Mouse (Mus musculus) naive thymus-derived CD4-positive, alpha-beta T cell, adult 2 months (primary cell): ENCODE results near the gene Lage3.
"Not testable (repeated sequence)": the region's sequence is repeated elsewhere in the genome, so short reads cannot be mapped to it uniquely, and the experiment has no call there.

ENCODE experiments used
- DNase-seq: peaks from one replicate; pipeline ENCODE4 v3.0.0-alpha.2; 2011; ENCODE audit warnings: low read depth

Lage3 gene

DNA sequence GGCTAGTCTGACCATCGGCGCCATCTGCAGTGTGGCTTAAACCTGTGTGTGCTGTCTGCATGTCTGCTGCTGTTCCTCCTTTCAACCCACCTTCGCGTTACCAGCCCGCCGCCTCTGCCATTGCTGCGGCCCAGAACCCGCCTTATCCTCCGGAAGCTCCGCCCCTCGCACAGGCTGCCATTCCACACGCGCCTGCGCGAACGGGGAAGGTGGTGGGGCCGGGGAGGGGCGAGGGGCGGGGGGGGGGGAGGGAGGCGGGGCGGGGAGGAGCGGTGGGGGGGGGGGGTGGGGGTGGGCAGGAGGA, at the start of gene Lage3:
TSS of gene Lage3 (minus strand) at position 152 of the 304 bp plus-strand sequence.
- DNase-seq, result peak; percentile 84

DNA sequence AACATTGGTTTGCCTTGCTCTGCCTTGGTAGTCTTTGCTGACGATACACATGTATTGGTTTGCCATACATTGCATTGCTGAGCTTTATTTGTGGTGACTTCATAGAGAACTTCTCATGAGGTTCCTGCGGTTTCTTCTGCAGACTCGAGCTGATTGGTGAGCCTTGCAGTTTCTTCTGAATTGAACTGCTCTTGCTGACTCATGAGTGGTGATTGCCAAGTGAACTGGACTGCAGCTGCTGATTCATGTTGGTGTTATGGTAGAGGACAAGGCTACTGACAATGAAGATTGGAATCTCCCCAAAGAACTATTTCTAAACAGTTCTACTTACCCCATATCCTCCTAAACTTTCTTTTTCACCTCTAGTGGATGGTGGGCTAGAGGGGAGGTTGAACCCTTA, 46.7 kb upstream of the Lage3 start:
- DNase-seq, result no peak

DNA sequence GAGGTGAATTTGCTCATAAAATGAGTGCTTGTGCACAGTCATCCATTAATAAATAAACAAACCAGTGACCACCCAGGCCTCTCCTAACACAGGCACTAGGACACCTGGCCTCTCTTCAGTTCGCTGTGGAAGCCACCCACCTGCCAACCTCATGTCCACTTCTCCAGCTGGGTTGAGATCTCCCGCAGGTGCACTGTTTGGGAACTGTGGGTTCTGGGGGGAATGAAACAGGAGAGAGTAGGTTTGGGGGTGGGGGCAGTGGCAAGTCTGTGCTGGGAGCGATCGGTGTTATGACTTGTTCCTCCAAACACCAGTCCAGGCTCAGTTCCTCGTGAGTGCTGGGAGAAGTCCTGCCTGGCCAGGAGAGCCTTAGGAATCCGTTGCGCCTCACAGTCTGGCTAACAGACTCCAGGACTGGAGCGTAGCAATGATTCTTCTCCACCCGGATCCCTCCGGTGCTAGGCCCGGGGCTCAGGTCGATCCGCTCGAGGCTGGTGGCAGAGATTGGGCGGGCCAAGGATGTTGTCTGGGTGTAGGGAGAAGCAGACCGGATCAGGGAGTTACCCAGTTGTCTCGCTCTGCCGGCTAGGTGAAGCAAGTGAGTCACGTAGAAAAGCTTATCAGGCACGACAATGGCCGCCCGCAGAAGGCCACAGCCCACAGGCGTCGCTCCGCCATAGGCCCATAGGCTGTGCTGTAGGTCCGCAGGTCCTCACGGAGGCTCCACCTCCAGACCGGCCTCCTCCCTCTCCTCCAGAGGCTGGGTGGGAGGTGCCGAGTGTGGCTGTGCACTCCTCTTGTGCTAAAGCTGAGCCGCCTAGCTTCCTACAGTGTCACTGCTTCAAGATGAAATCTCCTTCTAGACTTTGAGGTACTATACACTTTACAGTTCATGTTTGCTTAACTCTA, 39.4 kb upstream of the Lage3 start, which contains the start of the genes Fam3a and Ikbkg:
TSS of gene Fam3a (minus strand) at position 738 of the 909 bp plus-strand sequence.
TSS of gene Ikbkg (plus strand) at position 756 of the 909 bp plus-strand sequence.
- peak; percentile 91 for DNase-seq

DNA sequence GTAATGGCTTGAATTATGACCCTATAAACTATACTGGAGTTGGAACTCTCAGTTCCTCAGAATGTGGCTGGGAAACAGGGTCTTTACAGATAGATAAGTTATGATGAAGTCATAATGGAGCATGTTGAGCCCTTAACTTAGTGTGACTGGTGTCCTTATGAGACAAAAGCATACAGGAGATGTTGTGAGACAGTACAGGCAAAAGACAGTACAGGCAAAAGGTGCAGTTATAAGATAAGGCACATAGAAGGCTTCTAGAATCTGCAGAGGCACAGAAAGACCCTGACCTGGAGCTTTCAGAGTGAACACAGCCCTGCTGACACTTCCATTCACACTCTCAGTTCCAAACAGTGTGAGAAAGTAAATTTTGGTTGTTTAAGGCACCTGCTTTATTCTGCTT, 34.7 kb upstream of the Lage3 start:
- no peak for DNase-seq

- DNase-seq, result no peak
Observed at GRCm38 (mm10) chrX:74384451-74384850, 31.0 kb upstream of the Lage3 start.

DNA sequence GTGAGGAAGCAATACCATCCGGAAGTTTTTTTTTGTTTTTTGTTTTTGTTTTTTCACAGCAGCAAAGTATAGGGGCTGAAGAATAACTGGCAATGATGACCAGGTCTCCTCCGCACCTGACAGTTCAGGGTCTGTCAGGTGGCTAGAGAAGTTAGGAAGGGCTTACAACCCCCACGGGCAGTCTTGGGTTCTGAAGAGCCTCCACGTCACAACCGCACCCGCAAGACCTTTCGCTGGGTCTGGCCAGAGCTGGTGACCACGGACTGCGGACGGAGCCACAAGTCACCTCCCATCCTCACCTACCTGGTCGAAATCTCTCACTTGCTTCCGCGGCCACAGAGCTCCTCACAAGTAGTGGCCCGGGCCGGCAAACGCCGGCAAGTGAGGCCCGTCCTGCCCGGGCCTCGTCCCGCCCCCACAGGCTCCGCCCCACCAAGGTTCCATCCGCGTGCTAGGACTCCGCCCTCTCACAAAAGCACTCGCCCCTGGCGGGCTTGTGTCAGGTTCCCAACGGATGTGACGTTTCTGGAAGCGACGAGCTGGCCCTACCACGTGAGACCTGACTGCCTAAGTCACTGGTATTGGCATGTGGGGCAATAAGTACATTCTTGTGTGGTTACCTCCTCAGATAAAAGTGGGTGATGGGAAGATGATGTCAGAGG, 19.6 kb upstream of the Lage3 start, which contains the start of the genes Ubl4a and Slc10a3:
TSS of gene Ubl4a (minus strand) at position 331 of the 662 bp plus-strand sequence.
TSS of gene Slc10a3 (minus strand) at position 462 of the 662 bp plus-strand sequence.
- DNase-seq, result peak; percentile 91

DNA sequence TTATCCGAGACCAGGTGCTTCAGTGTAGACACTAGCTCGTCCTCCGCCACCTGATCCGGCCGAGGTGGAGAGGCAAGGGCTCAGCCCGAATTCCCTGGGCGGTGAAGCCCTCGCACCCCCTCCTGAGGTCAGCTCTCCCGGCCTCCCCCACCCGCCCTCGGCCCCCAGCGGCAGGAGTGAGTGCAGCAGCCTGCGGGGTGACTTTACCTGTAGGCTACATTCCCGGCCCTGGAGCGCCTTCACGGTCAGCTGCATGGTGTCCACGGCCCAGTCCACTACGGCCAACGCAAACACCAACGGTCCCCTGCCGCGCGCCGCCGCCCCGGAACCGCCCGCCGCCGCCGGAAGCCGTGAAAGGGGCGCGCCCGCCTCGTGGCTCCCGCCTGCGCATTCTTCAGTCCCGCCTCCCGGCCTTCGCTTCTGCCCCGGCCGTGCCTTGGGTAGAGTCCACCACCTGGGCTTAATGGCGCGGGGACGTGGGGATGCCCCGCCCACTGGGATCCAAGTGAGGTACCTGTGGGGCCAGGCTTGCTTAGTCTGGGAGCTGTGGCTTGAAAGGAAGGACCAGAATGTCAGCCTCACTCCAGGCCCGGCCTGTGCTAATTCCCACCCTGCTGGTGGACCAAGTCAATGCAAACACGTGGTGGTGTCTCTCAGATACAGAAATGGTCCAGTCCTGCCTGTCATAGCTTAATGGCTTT, 14.9 kb upstream of the Lage3 start:
- DNase-seq, result peak; percentile 61

DNA sequence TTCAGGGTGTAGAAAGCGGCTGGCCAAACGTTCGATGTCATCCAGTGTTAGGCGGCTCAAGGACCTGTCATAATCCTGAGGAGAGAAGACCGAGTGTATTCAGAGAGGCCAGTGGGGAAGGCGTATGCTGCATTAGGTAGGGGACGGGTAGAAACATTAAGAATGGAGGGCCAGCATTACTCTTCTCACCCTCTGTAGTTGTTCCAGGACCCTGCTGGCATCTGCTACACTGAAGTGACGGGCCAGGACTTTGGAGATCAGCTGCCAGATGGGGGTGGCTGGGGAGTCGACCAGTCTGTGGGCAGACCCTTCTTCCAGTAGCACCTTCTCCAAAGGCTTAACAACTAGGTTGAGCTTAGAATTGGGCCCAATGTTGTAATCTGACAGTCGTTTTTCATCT, 14.1 kb upstream of the Lage3 start:
- DNase-seq, result no peak

GRCm38 (mm10) chrX:74359171-74359570, 5.8 kb upstream of the Lage3 start:
- no peak for DNase-seq

DNA sequence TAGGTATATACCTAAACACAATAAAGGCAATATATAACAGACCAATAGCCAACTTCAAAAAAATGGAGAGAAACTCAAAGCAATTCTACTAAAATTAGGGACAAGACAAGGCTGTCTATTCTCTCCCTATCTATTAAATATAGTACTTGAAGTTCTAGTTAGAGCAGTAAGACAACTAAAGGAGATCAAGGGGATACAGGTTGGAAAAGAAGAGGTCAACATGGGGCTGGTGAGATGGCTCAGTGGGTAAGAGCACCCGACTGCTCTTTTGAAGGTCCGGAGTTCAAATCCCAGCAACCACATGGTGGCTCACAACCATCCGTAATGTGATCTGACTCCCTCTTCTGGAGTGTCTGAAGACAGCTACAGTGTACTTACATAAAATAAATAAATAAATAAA, 3.7 kb upstream of the Lage3 start:
- DNase-seq, result not testable (repeated sequence)

DNA sequence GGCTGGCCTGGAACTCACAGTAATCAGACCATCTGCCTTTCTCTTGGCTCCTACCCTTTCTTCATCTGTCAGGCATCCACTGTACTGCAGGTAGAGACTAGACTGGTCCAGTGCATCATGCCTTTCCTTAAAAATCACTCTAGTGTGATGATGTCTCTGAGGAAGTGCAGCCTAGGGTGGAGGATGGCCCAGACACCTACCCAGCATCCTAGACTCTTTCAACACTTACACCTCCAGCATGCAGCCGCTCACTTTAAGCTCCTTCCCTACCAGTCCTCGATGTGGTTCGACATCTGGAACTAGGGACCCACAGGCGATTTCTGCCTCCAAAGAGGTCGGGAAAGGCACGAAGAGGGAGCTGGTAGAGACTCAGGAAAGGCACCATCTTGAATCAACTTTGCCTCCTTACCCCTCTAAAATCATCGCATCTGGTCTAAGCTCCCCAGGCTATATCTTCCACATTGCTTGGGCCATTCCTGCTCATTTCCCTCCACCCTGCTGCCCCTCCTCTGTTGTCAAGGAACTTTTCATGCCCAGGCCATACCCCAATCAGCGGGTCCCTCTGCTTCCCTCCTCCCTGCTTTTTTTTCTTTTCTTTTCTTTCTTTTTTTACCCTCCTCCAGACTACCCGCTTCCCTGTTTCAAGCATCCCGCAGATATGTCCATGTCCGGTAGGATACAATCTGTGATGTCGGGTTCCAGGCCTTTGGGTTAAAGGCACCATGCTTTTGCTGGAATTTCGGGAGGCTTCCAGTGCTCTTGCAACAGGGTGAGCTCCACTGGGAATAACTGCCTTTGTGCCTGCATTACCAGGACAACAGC, 562 bp downstream of the Lage3 start:
- peak; percentile 12 for DNase-seq

DNA sequence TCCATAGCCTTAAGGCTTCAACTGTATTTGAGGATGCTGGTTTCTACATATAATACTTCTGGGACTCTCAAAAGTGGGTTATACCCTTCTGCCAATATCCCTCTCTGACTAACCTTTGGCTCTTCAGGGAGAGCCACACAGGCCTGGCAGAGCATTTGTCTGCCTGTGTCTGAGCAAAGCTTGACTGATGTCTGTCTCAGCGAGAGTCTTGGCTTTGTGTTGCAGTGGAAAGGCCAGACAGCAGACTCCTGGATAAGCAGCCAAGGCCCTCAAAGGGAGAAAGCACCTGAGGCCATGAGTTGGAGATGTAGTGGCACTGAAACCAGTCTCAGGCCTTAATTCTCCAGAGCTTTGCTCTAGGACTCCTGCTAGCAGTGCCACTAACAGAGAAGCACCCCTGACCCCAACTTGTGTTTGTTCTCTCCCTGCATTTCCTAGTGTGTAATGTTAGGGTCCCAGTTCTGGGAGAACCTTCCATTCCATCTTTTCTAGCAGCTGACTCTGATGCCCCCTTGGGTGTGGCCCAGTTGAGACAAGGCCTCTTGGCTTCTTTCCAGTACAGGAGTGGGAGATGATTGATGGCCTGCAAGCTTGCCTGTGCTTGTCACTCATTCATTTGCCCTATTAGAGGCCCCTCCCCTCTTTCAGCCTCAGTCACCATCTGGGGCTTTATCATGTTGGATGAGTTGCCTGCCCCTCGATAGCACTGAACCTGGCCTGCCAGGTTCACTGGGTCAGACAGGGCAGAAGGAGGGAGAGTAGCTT, 23.1 kb downstream of the Lage3 start:
- DNase-seq, result no peak

GRCm38 (mm10) chrX:74329215-74329671, 24.2 kb downstream of the Lage3 start:
- DNase-seq, result peak; percentile 17

DNA sequence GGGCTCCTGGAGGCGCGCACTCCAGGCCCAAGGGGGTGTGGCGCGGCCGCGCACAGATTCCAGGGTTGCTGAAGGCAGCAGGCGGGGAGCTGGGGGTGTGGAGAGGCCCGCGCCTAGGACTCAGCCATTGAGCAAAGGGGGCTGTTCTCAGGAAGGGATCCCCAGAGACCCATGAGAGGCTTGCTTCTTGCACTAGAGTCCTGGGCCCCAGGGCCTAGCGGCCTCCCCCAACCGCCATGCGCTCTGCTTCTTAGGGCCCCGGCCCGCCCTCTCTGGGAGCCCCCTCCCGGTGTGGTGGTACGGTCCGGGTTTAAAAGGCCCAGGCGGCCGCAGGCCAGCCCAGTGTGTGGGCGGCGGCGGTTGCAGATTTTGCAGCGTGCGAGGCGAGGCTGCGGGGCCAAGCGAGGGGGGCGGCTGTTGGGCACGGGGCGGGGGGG, 24.7 kb downstream of the Lage3 start, which contains the start of gene Plxna3:
TSS of gene Plxna3 (plus strand) at position 342 of the 437 bp plus-strand sequence.
- peak; percentile 68 for DNase-seq

DNA sequence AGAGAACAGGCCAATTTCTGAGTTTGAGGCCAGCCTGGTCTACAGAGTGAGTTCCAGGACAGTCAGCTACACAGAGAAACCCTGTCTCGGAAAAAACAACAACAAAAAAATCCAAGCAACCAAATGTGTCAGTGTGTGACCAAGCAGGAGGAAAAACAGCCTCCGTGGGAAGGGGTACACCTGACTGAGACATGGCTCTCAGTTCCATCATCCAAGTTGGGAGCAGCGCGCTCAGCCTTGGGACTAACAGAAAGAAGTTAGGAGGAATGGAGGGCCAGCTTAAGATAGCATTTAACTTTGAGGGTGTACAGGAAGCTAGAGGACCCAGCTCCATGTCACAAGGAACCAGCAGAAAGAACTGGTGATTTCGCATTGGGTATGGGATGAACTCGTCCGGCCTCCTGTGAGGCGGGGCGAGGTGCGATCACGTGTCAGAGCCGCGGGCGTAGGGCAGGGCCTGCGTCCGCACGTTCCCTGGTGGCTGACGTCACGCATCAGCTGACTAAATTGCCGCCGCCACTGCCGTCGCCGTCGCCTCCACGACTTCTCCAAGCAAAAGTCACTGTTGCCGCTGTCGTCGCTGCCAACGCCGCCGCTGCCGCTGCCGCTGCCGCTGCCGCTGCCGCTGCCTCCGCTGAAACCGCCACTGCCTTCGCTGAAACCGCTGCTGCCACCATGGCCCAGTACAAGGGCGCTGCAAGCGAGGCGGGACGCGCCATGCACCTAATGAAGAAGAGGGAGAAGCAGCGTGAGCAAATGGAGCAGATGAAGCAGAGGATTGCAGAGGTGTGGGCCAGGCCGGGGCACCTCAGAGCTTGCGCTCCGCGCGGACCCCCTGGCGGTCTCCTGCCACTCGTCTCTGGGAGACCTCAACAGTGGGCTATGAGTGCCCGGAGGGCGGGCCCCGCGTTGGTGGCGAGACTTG, 40.6 kb downstream of the Lage3 start, which contains the start of gene Fam50a:
TSS of gene Fam50a (plus strand) at position 494 of the 925 bp plus-strand sequence.
- peak; percentile 91 for DNase-seq

- DNase-seq, result peak; percentile 91
Observed at GRCm38 (mm10) chrX:74304867-74305700, 48.3 kb downstream of the Lage3 start, which contains the start of gene Gdi1. Gene Gdi1, plus strand, starts transcription at chrX:74304998.
